Mouse (Mus musculus): ENCODE data around the gene Mras.

Mras gene

GRCm38 (mm10) chr9:99437031-99437764 lies at the start of gene Mras:
TSS of gene Mras (minus strand) at chr9:99437381.
- no peak for DNase-seq (ENCODE audit: low read depth)

GRCm38 (mm10) chr9:99485144-99485543 lies 48.0 kb upstream of the Mras start:
- DNase-seq (ENCODE audit: low read depth): no peak

- no peak for DNase-seq (ENCODE audit: low read depth)
Measured at GRCm38 (mm10) chr9:99484632-99485031, 47.5 kb upstream of the Mras start.

GRCm38 (mm10) chr9:99483191-99483590 lies 46.0 kb upstream of the Mras start:
- DNase-seq (ENCODE audit: low read depth): no peak

- DNase-seq (ENCODE audit: low read depth): no peak
Measured at GRCm38 (mm10) chr9:99480764-99481163, 43.6 kb upstream of the Mras start.

GRCm38 (mm10) chr9:99479181-99479711 lies 42.1 kb upstream of the Mras start:
- DNase-seq (ENCODE audit: low read depth): no peak

GRCm38 (mm10) chr9:99471334-99471733 lies 34.2 kb upstream of the Mras start:
- no peak for DNase-seq (ENCODE audit: low read depth)

- no peak for DNase-seq (ENCODE audit: low read depth)
Measured at GRCm38 (mm10) chr9:99470347-99471092, 33.3 kb upstream of the Mras start.

GRCm38 (mm10) chr9:99469681-99470273 lies 32.6 kb upstream of the Mras start:
- DNase-seq (ENCODE audit: low read depth): no peak

GRCm38 (mm10) chr9:99468572-99468971 lies 31.4 kb upstream of the Mras start:
- no peak for DNase-seq (ENCODE audit: low read depth)

- no peak for DNase-seq (ENCODE audit: low read depth)
Measured at GRCm38 (mm10) chr9:99464876-99465275, 27.7 kb upstream of the Mras start.

GRCm38 (mm10) chr9:99459730-99460129 lies 22.5 kb upstream of the Mras start:
- no peak for DNase-seq (ENCODE audit: low read depth)

GRCm38 (mm10) chr9:99458529-99459208 lies 21.5 kb upstream of the Mras start:
- DNase-seq (ENCODE audit: low read depth): no peak

- DNase-seq (ENCODE audit: low read depth): no peak
Measured at GRCm38 (mm10) chr9:99454211-99454610, 17.0 kb upstream of the Mras start.

GRCm38 (mm10) chr9:99451161-99451560 lies 14.0 kb upstream of the Mras start, which contains the start of gene Nme9:
TSS of gene Nme9 (plus strand) at chr9:99451475.
- no peak for DNase-seq (ENCODE audit: low read depth)

- no peak for DNase-seq (ENCODE audit: low read depth)
Measured at GRCm38 (mm10) chr9:99449886-99450647, 12.9 kb upstream of the Mras start.

GRCm38 (mm10) chr9:99447323-99447722 lies 10.1 kb upstream of the Mras start:
- DNase-seq (ENCODE audit: low read depth): no peak

- no peak for DNase-seq (ENCODE audit: low read depth)
Measured at GRCm38 (mm10) chr9:99446259-99446658, 9.1 kb upstream of the Mras start.

- no peak for DNase-seq (ENCODE audit: low read depth)
Measured at GRCm38 (mm10) chr9:99444590-99445178, 7.5 kb upstream of the Mras start.

- no peak for DNase-seq (ENCODE audit: low read depth)
Measured at GRCm38 (mm10) chr9:99441647-99442433, 4.7 kb upstream of the Mras start.

Data from fibroblast of lung, adult 2 months (primary cell).